In the genomic region with DNA sequence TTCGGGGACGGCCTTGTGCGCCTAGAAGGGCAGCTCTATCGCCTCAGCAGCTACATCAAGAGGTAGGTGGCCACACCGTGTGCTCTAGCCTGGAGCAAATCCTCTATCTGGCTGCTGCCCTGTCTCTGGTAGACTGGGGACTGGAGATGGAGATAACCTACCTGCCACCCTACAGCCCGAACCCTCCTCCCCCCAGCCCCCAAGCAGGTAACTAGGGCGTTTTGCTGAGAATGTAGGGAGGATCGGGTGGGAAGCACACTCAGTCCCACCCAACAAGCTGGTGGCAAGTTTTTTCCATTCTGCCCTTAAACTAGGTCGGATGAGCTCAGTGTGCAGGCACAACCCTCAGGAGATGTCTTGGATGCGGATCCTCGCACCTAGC, we compare ENCODE assay signal across 8 mouse cellular contexts. TPM values are rescaled to one million over a fixed set of nuclear protein-coding genes. Genes with fewer than 3 reads are reported as not detected.
DNase-seq lines count a peak whose midpoint lies in the region; ATAC-seq and TF ChIP-seq lines count a peak whose summit lies in the region.

No protein-coding gene starts in this region.

- ATAC-seq in forebrain, embryonic 12.5 days (ENCODE audit: low FRiP score) = peak; percentile 9; the same call in 1 of the 2 replicates
- no peak; the same call in 1 of the 2 replicates for ATAC-seq in intestine, embryonic 16.5 days
- peak; percentile 52 for ATAC-seq in neural tube, embryonic 13.5 days (ENCODE audit: low read depth)

- H3K27ac ChIP-seq in liver, adult 2 months (replicated peaks; ENCODE audit: insufficient read depth, low read depth, low read length) = no peak overlapping the region
- no peak overlapping the region for H3K27ac ChIP-seq in forebrain, embryonic 12.5 days
- H3K27ac ChIP-seq in intestine, embryonic 16.5 days (ENCODE audit: low read length) = no peak overlapping the region
- H3K27ac ChIP-seq in neural tube, embryonic 13.5 days (replicated peaks) = peak overlapping the region; percentile 71; the same call in 1 of the 2 replicates

- no peaks in the 10 kb centered on the region for H3K4me1 ChIP-seq in liver, adult 2 months (ENCODE audit: control insufficient read depth, insufficient read depth, low read length)
- peaks cover 16% of the 10 kb centered on the region for H3K4me1 ChIP-seq in forebrain, embryonic 12.5 days
- peaks cover 9% of the 10 kb centered on the region for H3K4me1 ChIP-seq in intestine, embryonic 16.5 days (ENCODE audit: control insufficient read depth, insufficient read depth, low read length)
- peaks cover 24% of the 10 kb centered on the region for H3K4me1 ChIP-seq in neural tube, embryonic 13.5 days (replicated peaks)

- peaks cover 2% of the 10 kb centered on the region; the same call in 1 of the 2 replicates for H3K27me3 ChIP-seq in liver, adult 2 months (ENCODE audit: control insufficient read depth, insufficient read depth, low read length)
- peaks cover 28% of the 10 kb centered on the region for H3K27me3 ChIP-seq in forebrain, embryonic 12.5 days
- 0 out of 2 replicates have a peak, but pooled peaks cover 6% of the 10 kb centered on the region for H3K27me3 ChIP-seq in intestine, embryonic 16.5 days (replicated peaks; ENCODE audit: control insufficient read depth, insufficient read depth, low read length)
- peaks cover 21% of the 10 kb centered on the region for H3K27me3 ChIP-seq in neural tube, embryonic 13.5 days

- H3K79me2 ChIP-seq in liver, adult 2 months (ENCODE audit: control insufficient read depth, insufficient read depth, low read length) = no peaks in the 10 kb centered on the region

- H3K9me3 ChIP-seq in forebrain, embryonic 12.5 days = no peaks in the 10 kb centered on the region
- no peaks in the 10 kb centered on the region for H3K9me3 ChIP-seq in intestine, embryonic 16.5 days (ENCODE audit: control insufficient read depth, low read length)
- H3K9me3 ChIP-seq in neural tube, embryonic 13.5 days = no peaks in the 10 kb centered on the region

- peak overlapping the region; percentile 52; the same call in 1 of the 2 replicates for H3K4me3 ChIP-seq in liver, adult 2 months (ENCODE audit: insufficient read depth, low read depth, low read length)
- H3K4me3 ChIP-seq in forebrain, embryonic 12.5 days (replicated peaks) = peak overlapping the region; percentile 36
- H3K4me3 ChIP-seq in intestine, embryonic 16.5 days (ENCODE audit: low read length) = peak overlapping the region; percentile 45
- H3K4me3 ChIP-seq in neural tube, embryonic 13.5 days = peak overlapping the region; percentile 31

- H3K4me2 ChIP-seq in forebrain, embryonic 12.5 days = peak overlapping the region; percentile 56
- H3K4me2 ChIP-seq in intestine, embryonic 16.5 days (ENCODE audit: low read depth, low read length) = peak overlapping the region; percentile 72
- H3K4me2 ChIP-seq in neural tube, embryonic 13.5 days = peak overlapping the region; percentile 59

- TF ChIP-seq CTCF in liver, adult 2 months (IDR thresholded peaks at IDR 0.05; ENCODE audit: low read depth, low read length) = no peak

- H3K9ac ChIP-seq in liver, adult 2 months (ENCODE audit: low read depth, low read length) = no peak overlapping the region
- peak overlapping the region; percentile 47 for H3K9ac ChIP-seq in forebrain, embryonic 12.5 days
- H3K9ac ChIP-seq in intestine, embryonic 16.5 days (ENCODE audit: low read depth, low read length) = peak overlapping the region; percentile 47
- peak overlapping the region; percentile 60 for H3K9ac ChIP-seq in neural tube, embryonic 13.5 days

- H3K36me3 ChIP-seq in liver, adult 2 months (ENCODE audit: control insufficient read depth, insufficient read depth, low read length) = no peaks in the 10 kb centered on the region
- no peaks in the 10 kb centered on the region for H3K36me3 ChIP-seq in forebrain, embryonic 12.5 days (replicated peaks)
- H3K36me3 ChIP-seq in intestine, embryonic 16.5 days (ENCODE audit: control insufficient read depth, insufficient read depth, low read length) = no peaks in the 10 kb centered on the region
- H3K36me3 ChIP-seq in neural tube, embryonic 13.5 days = no peaks in the 10 kb centered on the region

- no peak for DNase-seq in liver, adult 2 months (ENCODE audit: extremely low read depth, low read depth, low spot score)
- no peak for DNase-seq in liver
- no peak for DNase-seq in ovary, postnatal 14 days (ENCODE audit: low spot score)
- no peak for DNase-seq in adrenal gland, adult 2 months
- no peak for DNase-seq in cerebellum, adult 11 months

- WGBS in liver, adult 2 months = 39% methylated on average over 11 of the region's 11 CpGs
- WGBS in forebrain, embryonic 12.5 days = 35% methylated on average over 11 of the region's 11 CpGs
- 40% methylated on average over 11 of the region's 11 CpGs for WGBS in intestine, embryonic 16.5 days
- WGBS in neural tube, embryonic 13.5 days = 37% methylated on average over 11 of the region's 11 CpGs

- no peak for TF ChIP-seq POLR2A in liver, adult 2 months (IDR thresholded peaks at IDR 0.05; ENCODE audit: extremely low read depth, insufficient read depth, low read length)

RNA-seq across cellular contexts. Expression of a gene that starts 0.6 kb away (rescaled TPM):
- total RNA-seq in liver, adult 2 months (2014; rRNA removed) = 0.18 and 0.20 TPM in 2 replicates
- polyA plus RNA-seq in liver, adult 2 months (2012; rRNA removed) = 0.09 and 0.21 TPM in 2 replicates
- 1.2 and 1.3 TPM in 2 replicates for polyA plus RNA-seq in forebrain, embryonic 12.5 days (2016; fragmentation: Nextera tagmentation; extraction: Ambion mirVana)
- 1.8 and 2.0 TPM in 2 replicates for polyA plus RNA-seq in intestine, embryonic 16.5 days (2015; fragmentation: Nextera tagmentation; extraction: Ambion mirVana)
- polyA plus RNA-seq in neural tube, embryonic 13.5 days (2015; fragmentation: Nextera tagmentation; extraction: Ambion mirVana) = 1.2 and 1.4 TPM in 2 replicates
- total RNA-seq in adrenal gland, adult 2 months (2021) = 1 to 10 TPM; 3.4 to 8.8 TPM
- polyA plus RNA-seq in adrenal gland, adult 2 months (2012; rRNA removed) = 4.1 and 4.6 TPM in 2 replicates

RNA-seq across cellular contexts. Expression of a gene that starts 27.3 kb away (rescaled TPM):
- not detected in 2 replicates for total RNA-seq in liver, adult 2 months (2014; rRNA removed)
- polyA plus RNA-seq in liver, adult 2 months (2012; rRNA removed) = not detected in 2 replicates
- 2.0 and 2.9 TPM in 2 replicates for polyA plus RNA-seq in forebrain, embryonic 12.5 days (2016; fragmentation: Nextera tagmentation; extraction: Ambion mirVana)
- polyA plus RNA-seq in intestine, embryonic 16.5 days (2015; fragmentation: Nextera tagmentation; extraction: Ambion mirVana) = 0.38 and 0.39 TPM in 2 replicates
- polyA plus RNA-seq in neural tube, embryonic 13.5 days (2015; fragmentation: Nextera tagmentation; extraction: Ambion mirVana) = 0.54 and 1.3 TPM in 2 replicates
- under 1 TPM in 1 of 2 experiments, not detected in 1; 0.31 TPM for total RNA-seq in adrenal gland, adult 2 months (2021)
- polyA plus RNA-seq in adrenal gland, adult 2 months (2012; rRNA removed) = not detected in 2 replicates
